In genomic region chr16:29254325-29254724, GRCm38 (mm10) we compare ENCODE assay signal across 27 mouse cellular contexts. TPM values are rescaled to one million over a fixed set of nuclear protein-coding genes. Genes with fewer than 3 reads are reported as not detected.
DNase-seq lines count a peak whose midpoint lies in the region; ATAC-seq and TF ChIP-seq lines count a peak whose summit lies in the region.
"Had no signal": no experiment of that assay in that cellular context is flagged by ENCODE, and none has a peak within 500 bp of the region (broad histone marks: within the 10 kb centered on the region; RNA-seq: fewer than 3 reads in every experiment).

No protein-coding gene starts in this region.

- H3K27me3 ChIP-seq in liver, adult 2 months (ENCODE audit: control insufficient read depth, insufficient read depth, low read length) = no peaks in the 10 kb centered on the region
- H3K27me3 ChIP-seq in liver, embryonic 11.5 days (replicated peaks; ENCODE audit: control insufficient read depth, insufficient read depth, low read length) = no peaks in the 10 kb centered on the region
- H3K27me3 ChIP-seq in lung, postnatal 0 days (replicated peaks; ENCODE audit: insufficient read depth, low read length) = no peaks in the 10 kb centered on the region
- H3K27me3 ChIP-seq: embryonic facial prominence, embryonic 12.5 days; embryonic facial prominence, embryonic 15.5 days; forebrain, embryonic 12.5 days; forebrain, embryonic 15.5 days; heart, embryonic 13.5 days; hindbrain, embryonic 12.5 days; hindbrain, embryonic 15.5 days had no signal

- H3K4me2 ChIP-seq in liver, embryonic 11.5 days = no peak overlapping the region
- H3K4me2 ChIP-seq in lung, postnatal 0 days (replicated peaks; ENCODE audit: low read depth, low read length) = no peak overlapping the region
- H3K4me2 ChIP-seq: embryonic facial prominence, embryonic 12.5 days; embryonic facial prominence, embryonic 15.5 days; forebrain, embryonic 12.5 days; forebrain, embryonic 15.5 days; heart, embryonic 13.5 days; hindbrain, embryonic 12.5 days; hindbrain, embryonic 15.5 days had no signal

- H3K4me1 ChIP-seq in liver, adult 2 months (ENCODE audit: control insufficient read depth, insufficient read depth, low read length) = no peaks in the 10 kb centered on the region
- H3K4me1 ChIP-seq in liver, embryonic 11.5 days (replicated peaks; ENCODE audit: control insufficient read depth, insufficient read depth, low read length) = no peaks in the 10 kb centered on the region
- H3K4me1 ChIP-seq in lung, postnatal 0 days (ENCODE audit: insufficient read depth, low read depth, low read length) = no peaks in the 10 kb centered on the region
- H3K4me1 ChIP-seq: embryonic facial prominence, embryonic 12.5 days; embryonic facial prominence, embryonic 15.5 days; forebrain, embryonic 12.5 days; forebrain, embryonic 15.5 days; heart, embryonic 10.5 days; heart, embryonic 13.5 days; hindbrain, embryonic 12.5 days; hindbrain, embryonic 15.5 days had no signal

- no peak overlapping the region for H3K4me3 ChIP-seq in liver, adult 2 months (ENCODE audit: insufficient read depth, low read depth, low read length)
- H3K4me3 ChIP-seq in liver, embryonic 11.5 days (ENCODE audit: low read depth, low read length) = no peak overlapping the region
- H3K4me3 ChIP-seq in lung, postnatal 0 days (ENCODE audit: low read depth, low read length) = no peak overlapping the region
- H3K4me3 ChIP-seq: embryonic facial prominence, embryonic 12.5 days; embryonic facial prominence, embryonic 15.5 days; forebrain, embryonic 12.5 days; forebrain, embryonic 15.5 days; heart, adult 2 months; heart, embryonic 10.5 days; heart, embryonic 13.5 days; hindbrain, embryonic 12.5 days; hindbrain, embryonic 15.5 days had no signal

- no peak for TF ChIP-seq EP300 in lung, postnatal 0 days (IDR thresholded peaks at IDR 0.05)

- DNase-seq in liver, adult 2 months (ENCODE audit: extremely low read depth, low read depth, low spot score) = peak; percentile 7
- no peak for DNase-seq in liver, embryonic 11.5 days (ENCODE audit: low spot score)
- peak; percentile 11 for DNase-seq in lung, postnatal 0 days (ENCODE audit: low spot score)
- no peak for DNase-seq in lung, postnatal 4 days
- DNase-seq in NIH3T3 (ENCODE audit: low read depth) = peak; percentile 1
- no peak for DNase-seq in T-cell, adult 2 months (ENCODE audit: low spot score)
- DNase-seq: adrenal gland, adult 2 months; adrenal gland, postnatal 14 days; cerebellum, adult 11 months; cerebellum, adult 2 months; cerebellum, adult 9-11 months; cerebellum, postnatal 25 days; gastrocnemius, postnatal 25 days; heart, adult 2 months; heart, postnatal 14 days had no signal

- no peak for TF ChIP-seq CTCF in liver, adult 2 months (IDR thresholded peaks at IDR 0.05; ENCODE audit: low read depth, low read length)
- no peak for TF ChIP-seq CTCF in lung, postnatal 0 days (IDR thresholded peaks at IDR 0.05)

- no peaks in the 10 kb centered on the region for H3K36me3 ChIP-seq in liver, adult 2 months (ENCODE audit: control insufficient read depth, insufficient read depth, low read length)
- no peaks in the 10 kb centered on the region for H3K36me3 ChIP-seq in liver, embryonic 11.5 days (ENCODE audit: control insufficient read depth, insufficient read depth, low read length)
- H3K36me3 ChIP-seq in lung, postnatal 0 days (ENCODE audit: insufficient read depth, low read length) = no peaks in the 10 kb centered on the region
- H3K36me3 ChIP-seq: embryonic facial prominence, embryonic 12.5 days; embryonic facial prominence, embryonic 15.5 days; forebrain, embryonic 12.5 days; forebrain, embryonic 15.5 days; heart, embryonic 10.5 days; heart, embryonic 13.5 days; hindbrain, embryonic 12.5 days; hindbrain, embryonic 15.5 days had no signal

- no peak overlapping the region for H3K27ac ChIP-seq in liver, adult 2 months (replicated peaks; ENCODE audit: insufficient read depth, low read depth, low read length)
- no peak overlapping the region for H3K27ac ChIP-seq in liver, embryonic 11.5 days (ENCODE audit: low read depth, low read length)
- H3K27ac ChIP-seq in lung, postnatal 0 days (ENCODE audit: low read length) = no peak overlapping the region
- H3K27ac ChIP-seq: embryonic facial prominence, embryonic 12.5 days; embryonic facial prominence, embryonic 15.5 days; forebrain, embryonic 12.5 days; forebrain, embryonic 15.5 days; heart, adult 2 months; heart, embryonic 10.5 days; heart, embryonic 13.5 days; hindbrain, embryonic 12.5 days; hindbrain, embryonic 15.5 days had no signal

- ATAC-seq in liver, embryonic 11.5 days (replicated peaks; ENCODE audit: low FRiP score) = no peak
- no peak for ATAC-seq in lung, postnatal 0 days
- ATAC-seq: forebrain, embryonic 15.5 days; Patski had no signal

- no peak overlapping the region for H3K9ac ChIP-seq in liver, adult 2 months (ENCODE audit: low read depth, low read length)
- no peak overlapping the region for H3K9ac ChIP-seq in liver, embryonic 11.5 days (ENCODE audit: low read depth, low read length)
- no peak overlapping the region for H3K9ac ChIP-seq in lung, postnatal 0 days (replicated peaks; ENCODE audit: low read depth)
- H3K9ac ChIP-seq: embryonic facial prominence, embryonic 12.5 days; embryonic facial prominence, embryonic 15.5 days; forebrain, embryonic 12.5 days; forebrain, embryonic 15.5 days; heart, embryonic 13.5 days; hindbrain, embryonic 12.5 days; hindbrain, embryonic 15.5 days had no signal

- 40% methylated on average over 4 of the region's 4 CpGs for WGBS in liver, adult 2 months
- WGBS in liver, embryonic 11.5 days = 82% methylated on average over 4 of the region's 4 CpGs
- 45% methylated on average over 4 of the region's 4 CpGs for WGBS in lung, postnatal 0 days

- no peak for TF ChIP-seq POLR2A in liver, adult 2 months (IDR thresholded peaks at IDR 0.05; ENCODE audit: extremely low read depth, insufficient read depth, low read length)

- H3K9me3 ChIP-seq in liver, embryonic 11.5 days (ENCODE audit: control insufficient read depth, low read length) = no peaks in the 10 kb centered on the region
- H3K9me3 ChIP-seq in lung, postnatal 0 days (ENCODE audit: low read length) = no peaks in the 10 kb centered on the region
- H3K9me3 ChIP-seq: embryonic facial prominence, embryonic 12.5 days; embryonic facial prominence, embryonic 15.5 days; forebrain, embryonic 15.5 days; heart, embryonic 10.5 days; heart, embryonic 13.5 days; hindbrain, embryonic 12.5 days; hindbrain, embryonic 15.5 days had no signal

- no peaks in the 10 kb centered on the region for H3K79me2 ChIP-seq in liver, adult 2 months (ENCODE audit: control insufficient read depth, insufficient read depth, low read length)

RNA-seq across cellular contexts. Expression of gene Hrasls, which starts 44.8 kb away (rescaled TPM):
- 0.07 and 0.09 TPM in 2 replicates for total RNA-seq in liver, adult 2 months (2014; rRNA removed)
- not detected in 2 replicates for polyA plus RNA-seq in liver, adult 2 months (2012; rRNA removed)
- polyA plus RNA-seq in liver, embryonic 11.5 days (2014; fragmentation: Nextera tagmentation; extraction: Ambion mirVana) = 0.26 and 1.3 TPM in 2 replicates
- 0.14 and 0.21 TPM in 2 replicates for polyA plus RNA-seq in lung, postnatal 0 days (2015; fragmentation: Nextera tagmentation; extraction: Ambion mirVana)
- total RNA-seq: common myeloid progenitor, adult 5-6 weeks; granulocyte monocyte progenitor cell, adult 5-6 weeks; hematopoietic stem cell, adult 5-6 weeks had no signal
- polyA plus RNA-seq: Patski had no signal

Comparison
In these comparisons a context has a peak if more than half of its experiments do, and no peak if none do; other contexts are left out.
1. DNase-seq: peak in liver, adult 2 months (single experiment), lung, postnatal 0 days (single experiment) and NIH3T3 (single experiment); none in liver, embryonic 11.5 days (single experiment), lung, postnatal 4 days (0 of 2) and T-cell, adult 2 months (single experiment).